ENCODE assay signal across 11 mouse cellular contexts in genomic region chr17:70999187-70999586, GRCm38 (mm10). TPM values are rescaled to one million over a fixed set of nuclear protein-coding genes. Genes with fewer than 3 reads are reported as not detected.
DNase-seq lines count a peak whose midpoint lies in the region; ATAC-seq lines count a peak whose summit lies in the region.
"Had no signal": no experiment of that assay in that cellular context is flagged by ENCODE, and none has a peak within 500 bp of the region (broad histone marks: within the 10 kb centered on the region; RNA-seq: fewer than 3 reads in every experiment).

No protein-coding gene starts in this region.

- DNase-seq in forebrain, embryonic 10.5 days (ENCODE audit: extremely low spot score, low spot score), result no peak
- no peak for DNase-seq in limb, embryonic 10.5 days (ENCODE audit: low spot score)
- DNase-seq in embryonic facial prominence, embryonic 14.5 days (ENCODE audit: low spot score), result peak; percentile 31
- DNase-seq in layer of hippocampus, postnatal 14 days (ENCODE audit: low spot score in 2 of 2), result no peak
- DNase-seq: adrenal gland, postnatal 10 days; cerebellum, postnatal 36 days; layer of hippocampus, adult 9-11 months had no signal

- H3K27me3 ChIP-seq in forebrain, embryonic 10.5 days (ENCODE audit: poor library complexity, severe bottlenecking), result no peaks in the 10 kb centered on the region
- no peaks in the 10 kb centered on the region for H3K27me3 ChIP-seq in forebrain, embryonic 16.5 days (replicated peaks; ENCODE audit: control insufficient read depth, insufficient read depth, low read length)
- no peaks in the 10 kb centered on the region for H3K27me3 ChIP-seq in limb, embryonic 12.5 days
- no peaks in the 10 kb centered on the region for H3K27me3 ChIP-seq in limb, embryonic 10.5 days (ENCODE audit: low read depth, poor library complexity, severe bottlenecking)
- no peaks in the 10 kb centered on the region for H3K27me3 ChIP-seq in embryonic facial prominence, embryonic 14.5 days (replicated peaks; ENCODE audit: control insufficient read depth, insufficient read depth, low read length)
- no peaks in the 10 kb centered on the region for H3K27me3 ChIP-seq in limb, embryonic 13.5 days
- H3K27me3 ChIP-seq in liver, embryonic 12.5 days (replicated peaks), result no peaks in the 10 kb centered on the region

- 0 out of 2 replicates have a peak overlapping the region, but pooled peaks have one; percentile 0 for H3K4me3 ChIP-seq in forebrain, embryonic 10.5 days
- H3K4me3 ChIP-seq in forebrain, embryonic 16.5 days (replicated peaks; ENCODE audit: low read length), result no peak overlapping the region
- H3K4me3 ChIP-seq in limb, embryonic 12.5 days (replicated peaks), result no peak overlapping the region
- no peak overlapping the region for H3K4me3 ChIP-seq in limb, embryonic 10.5 days
- H3K4me3 ChIP-seq in embryonic facial prominence, embryonic 14.5 days (ENCODE audit: low read depth, low read length), result no peak overlapping the region
- peak overlapping the region; percentile 86; the same call in 1 of the 2 replicates for H3K4me3 ChIP-seq in limb, embryonic 13.5 days
- no peak overlapping the region for H3K4me3 ChIP-seq in liver, embryonic 12.5 days

- H3K27ac ChIP-seq in forebrain, embryonic 10.5 days, result no peak overlapping the region
- no peak overlapping the region for H3K27ac ChIP-seq in forebrain, embryonic 16.5 days (ENCODE audit: low read length)
- 0 out of 2 replicates have a peak overlapping the region, but pooled peaks have one; percentile 17 for H3K27ac ChIP-seq in limb, embryonic 12.5 days
- no peak overlapping the region for H3K27ac ChIP-seq in limb, embryonic 10.5 days
- H3K27ac ChIP-seq in embryonic facial prominence, embryonic 14.5 days (replicated peaks; ENCODE audit: low read depth, low read length), result no peak overlapping the region
- H3K27ac ChIP-seq in limb, embryonic 13.5 days, result peak overlapping the region; percentile 33; the same call in 1 of the 2 replicates
- no peak overlapping the region for H3K27ac ChIP-seq in liver, embryonic 12.5 days

- peaks cover 35% of the 10 kb centered on the region for H3K36me3 ChIP-seq in forebrain, embryonic 10.5 days (replicated peaks)
- no peaks in the 10 kb centered on the region for H3K36me3 ChIP-seq in forebrain, embryonic 16.5 days (ENCODE audit: control insufficient read depth, insufficient read depth)
- peaks cover 21% of the 10 kb centered on the region for H3K36me3 ChIP-seq in limb, embryonic 12.5 days
- peaks cover 34% of the 10 kb centered on the region for H3K36me3 ChIP-seq in limb, embryonic 10.5 days
- H3K36me3 ChIP-seq in embryonic facial prominence, embryonic 14.5 days (ENCODE audit: control insufficient read depth, insufficient read depth, low read length), result peaks cover 24% of the 10 kb centered on the region
- H3K36me3 ChIP-seq in limb, embryonic 13.5 days, result peaks cover 21% of the 10 kb centered on the region
- peaks cover 37% of the 10 kb centered on the region for H3K36me3 ChIP-seq in liver, embryonic 12.5 days

- H3K4me2 ChIP-seq in forebrain, embryonic 16.5 days (ENCODE audit: low read length), result no peak overlapping the region
- peak overlapping the region; percentile 17; the same call in 1 of the 2 replicates for H3K4me2 ChIP-seq in limb, embryonic 12.5 days
- H3K4me2 ChIP-seq in embryonic facial prominence, embryonic 14.5 days (ENCODE audit: low read depth, low read length), result 0 out of 2 replicates have a peak overlapping the region, but pooled peaks have one; percentile 2
- peak overlapping the region; percentile 65 for H3K4me2 ChIP-seq in limb, embryonic 13.5 days (replicated peaks)
- no peak overlapping the region for H3K4me2 ChIP-seq in liver, embryonic 12.5 days

- no peak for ATAC-seq in forebrain, embryonic 16.5 days
- no peak for ATAC-seq in limb, embryonic 12.5 days (ENCODE audit: insufficient number of reproducible peaks, insufficient read depth, low FRiP score, low TSS enrichment, low read depth)
- no peak for ATAC-seq in embryonic facial prominence, embryonic 14.5 days (ENCODE audit: low read depth)
- no peak for ATAC-seq in limb, embryonic 13.5 days (ENCODE audit: low FRiP score, low read depth)
- no peak for ATAC-seq in liver, embryonic 12.5 days

- WGBS in forebrain, embryonic 10.5 days, result 70% methylated on average over 5 of the region's 5 CpGs
- WGBS in forebrain, embryonic 16.5 days, result 70% methylated on average over 5 of the region's 5 CpGs
- 56% methylated on average over 5 of the region's 5 CpGs for WGBS in limb, embryonic 12.5 days
- 67% methylated on average over 5 of the region's 5 CpGs for WGBS in limb, embryonic 10.5 days
- 43% methylated on average over 5 of the region's 5 CpGs for WGBS in embryonic facial prominence, embryonic 14.5 days
- 34% methylated on average over 5 of the region's 5 CpGs for WGBS in limb, embryonic 13.5 days
- 80% methylated on average over 5 of the region's 5 CpGs for WGBS in liver, embryonic 12.5 days (ENCODE audit: insufficient replicate concordance)

- H3K9ac ChIP-seq in forebrain, embryonic 16.5 days (replicated peaks; ENCODE audit: low read depth, low read length), result no peak overlapping the region
- H3K9ac ChIP-seq in limb, embryonic 12.5 days (replicated peaks), result no peak overlapping the region
- no peak overlapping the region for H3K9ac ChIP-seq in embryonic facial prominence, embryonic 14.5 days (ENCODE audit: low read depth, low read length)
- H3K9ac ChIP-seq in limb, embryonic 13.5 days, result no peak overlapping the region
- no peak overlapping the region for H3K9ac ChIP-seq in liver, embryonic 12.5 days

- H3K9me3 ChIP-seq in forebrain, embryonic 10.5 days, result no peaks in the 10 kb centered on the region
- no peaks in the 10 kb centered on the region for H3K9me3 ChIP-seq in forebrain, embryonic 16.5 days (ENCODE audit: control insufficient read depth, low read length)
- no peaks in the 10 kb centered on the region for H3K9me3 ChIP-seq in limb, embryonic 12.5 days
- no peaks in the 10 kb centered on the region for H3K9me3 ChIP-seq in limb, embryonic 10.5 days (replicated peaks)
- H3K9me3 ChIP-seq in embryonic facial prominence, embryonic 14.5 days (ENCODE audit: control insufficient read depth, low read length), result no peaks in the 10 kb centered on the region
- H3K9me3 ChIP-seq in limb, embryonic 13.5 days, result no peaks in the 10 kb centered on the region
- H3K9me3 ChIP-seq in liver, embryonic 12.5 days (replicated peaks), result no peaks in the 10 kb centered on the region

- peaks cover 50% of the 10 kb centered on the region for H3K4me1 ChIP-seq in forebrain, embryonic 10.5 days
- H3K4me1 ChIP-seq in forebrain, embryonic 16.5 days (replicated peaks; ENCODE audit: control insufficient read depth, insufficient read depth, low read length), result peaks cover 13% of the 10 kb centered on the region
- peaks cover 34% of the 10 kb centered on the region for H3K4me1 ChIP-seq in limb, embryonic 12.5 days (replicated peaks)
- H3K4me1 ChIP-seq in limb, embryonic 10.5 days, result peaks cover 34% of the 10 kb centered on the region
- peaks cover 33% of the 10 kb centered on the region for H3K4me1 ChIP-seq in embryonic facial prominence, embryonic 14.5 days (ENCODE audit: control insufficient read depth, insufficient read depth, low read length)
- H3K4me1 ChIP-seq in limb, embryonic 13.5 days, result peaks cover 51% of the 10 kb centered on the region
- peaks cover 48% of the 10 kb centered on the region for H3K4me1 ChIP-seq in liver, embryonic 12.5 days

RNA-seq across cellular contexts. Expression of gene Myom1, which starts 3.2 kb away (rescaled TPM):
- 1.6 and 2.2 TPM in 2 replicates for polyA plus RNA-seq in forebrain, embryonic 10.5 days (2016; fragmentation: Nextera tagmentation; extraction: Ambion mirVana)
- polyA plus RNA-seq in forebrain, embryonic 16.5 days (2015; fragmentation: Nextera tagmentation; extraction: Ambion mirVana), result 0.77 and 1.3 TPM in 2 replicates
- polyA plus RNA-seq in limb, embryonic 12.5 days (2016; fragmentation: Nextera tagmentation; extraction: Ambion mirVana), result 7.6 and 8.6 TPM in 2 replicates
- polyA plus RNA-seq in limb, embryonic 10.5 days (2016; fragmentation: Nextera tagmentation; extraction: Ambion mirVana), result 2.5 and 4.2 TPM in 2 replicates
- polyA plus RNA-seq in embryonic facial prominence, embryonic 14.5 days (2014; fragmentation: Nextera tagmentation; extraction: Ambion mirVana), result 53.1 and 61.5 TPM in 2 replicates
- 15.0 and 15.2 TPM in 2 replicates for polyA plus RNA-seq in limb, embryonic 13.5 days (2015; fragmentation: Nextera tagmentation; extraction: Ambion mirVana)
- polyA plus RNA-seq in liver, embryonic 12.5 days (2016; fragmentation: Nextera tagmentation; extraction: Ambion mirVana), result 3.5 and 3.9 TPM in 2 replicates
- total RNA-seq in layer of hippocampus, postnatal 14 days (2021), result 1 to 10 TPM; 2.9 to 4.5 TPM

RNA-seq across cellular contexts. Expression of gene Myl12a, which starts 3.5 kb away (rescaled TPM):
- 408 and 417 TPM in 2 replicates for polyA plus RNA-seq in forebrain, embryonic 10.5 days (2016; fragmentation: Nextera tagmentation; extraction: Ambion mirVana)
- 110 and 142 TPM in 2 replicates for polyA plus RNA-seq in forebrain, embryonic 16.5 days (2015; fragmentation: Nextera tagmentation; extraction: Ambion mirVana)
- 586 and 602 TPM in 2 replicates for polyA plus RNA-seq in limb, embryonic 12.5 days (2016; fragmentation: Nextera tagmentation; extraction: Ambion mirVana)
- polyA plus RNA-seq in limb, embryonic 10.5 days (2016; fragmentation: Nextera tagmentation; extraction: Ambion mirVana), result 478 and 483 TPM in 2 replicates
- polyA plus RNA-seq in embryonic facial prominence, embryonic 14.5 days (2014; fragmentation: Nextera tagmentation; extraction: Ambion mirVana), result 690 and 724 TPM in 2 replicates
- 700 and 703 TPM in 2 replicates for polyA plus RNA-seq in limb, embryonic 13.5 days (2015; fragmentation: Nextera tagmentation; extraction: Ambion mirVana)
- 292 TPM in 2 replicates for polyA plus RNA-seq in liver, embryonic 12.5 days (2016; fragmentation: Nextera tagmentation; extraction: Ambion mirVana)
- 10 to 100 TPM; 52.0 to 59.0 TPM for total RNA-seq in layer of hippocampus, postnatal 14 days (2021)

Comparison
In these comparisons a context has a peak if more than half of its experiments do, and no peak if none do; other contexts are left out.
1. H3K27ac ChIP-seq: peak in limb, embryonic 12.5 days (single experiment) and limb, embryonic 13.5 days (single experiment); none in forebrain, embryonic 10.5 days (single experiment), forebrain, embryonic 16.5 days (single experiment), limb, embryonic 10.5 days (single experiment), embryonic facial prominence, embryonic 14.5 days (single experiment) and liver, embryonic 12.5 days (single experiment).
2. H3K4me3 ChIP-seq: peak in forebrain, embryonic 10.5 days (single experiment) and limb, embryonic 13.5 days (single experiment); none in forebrain, embryonic 16.5 days (single experiment), limb, embryonic 12.5 days (single experiment), limb, embryonic 10.5 days (single experiment), embryonic facial prominence, embryonic 14.5 days (single experiment) and liver, embryonic 12.5 days (single experiment).
3. H3K4me2 ChIP-seq: peak in limb, embryonic 12.5 days (single experiment), embryonic facial prominence, embryonic 14.5 days (single experiment) and limb, embryonic 13.5 days (single experiment); none in forebrain, embryonic 16.5 days (single experiment) and liver, embryonic 12.5 days (single experiment).